Mouse (Mus musculus): ENCODE measurements around the gene Mmp17. TPM values are rescaled to one million over a fixed set of nuclear protein-coding genes. Genes with fewer than 3 reads are reported as not detected.

Mmp17 gene
- polyA plus RNA-seq, 1 experiment from 2014 or later, result 1.5 TPM

- Histone ChIP-seq H3K36me3 (replicated peaks; ENCODE audit: control insufficient read depth, insufficient read depth, low read depth, low read length) (no peaks in the 10 kb centered on the region), H3K4me3 (ENCODE audit: low read depth, low read length) (no peak overlapping the region), H3K4me1 (ENCODE audit: control insufficient read depth, insufficient read depth, low read length) (peaks cover 3% of the 10 kb centered on the region; the same call in 1 of the 2 replicates), H3K27me3 (ENCODE audit: control insufficient read depth, insufficient read depth, low read length) (peaks cover 13% of the 10 kb centered on the region), H3K27ac (replicated peaks; ENCODE audit: low read depth, low read length) (no peak overlapping the region), H3K4me2 (ENCODE audit: low read depth, low read length) (no peak overlapping the region), H3K9me3 (replicated peaks; ENCODE audit: control insufficient read depth, low read length) (no peaks in the 10 kb centered on the region), H3K9ac (replicated peaks; ENCODE audit: low read length) (no peak overlapping the region)
- ATAC-seq (replicated peaks; ENCODE audit: insufficient number of reproducible peaks, low FRiP score, low TSS enrichment, low read depth) (no peak), DNase-seq (ENCODE audit: low spot score) (peak; percentile 27)
- WGBS, result 22% methylated on average over 6 of the region's 6 CpGs
These were observed 3.9 kb upstream of the Mmp17 start for GRCm38 (mm10) chr5:129580046-129580445.

GRCm38 (mm10) chr5:129580572-129580971, 3.4 kb upstream of the Mmp17 start:
- WGBS, result 86% methylated on average over 9 of the region's 9 CpGs
- Histone ChIP-seq H3K9ac (replicated peaks; ENCODE audit: low read length) (no peak overlapping the region), H3K36me3 (replicated peaks; ENCODE audit: control insufficient read depth, insufficient read depth, low read depth, low read length) (no peaks in the 10 kb centered on the region), H3K27ac (replicated peaks; ENCODE audit: low read depth, low read length) (no peak overlapping the region), H3K27me3 (ENCODE audit: control insufficient read depth, insufficient read depth, low read length) (peaks cover 18% of the 10 kb centered on the region), H3K4me2 (ENCODE audit: low read depth, low read length) (no peak overlapping the region), H3K4me1 (ENCODE audit: control insufficient read depth, insufficient read depth, low read length) (peaks cover 4% of the 10 kb centered on the region; the same call in 1 of the 2 replicates), H3K4me3 (ENCODE audit: low read depth, low read length) (no peak overlapping the region), H3K9me3 (replicated peaks; ENCODE audit: control insufficient read depth, low read length) (no peaks in the 10 kb centered on the region)
- DNase-seq (ENCODE audit: low spot score) (no peak), ATAC-seq (replicated peaks; ENCODE audit: insufficient number of reproducible peaks, low FRiP score, low TSS enrichment, low read depth) (no peak)

- H3K4me3 ChIP-seq (ENCODE audit: low read depth, low read length), result no peak overlapping the region
- H3K9me3 ChIP-seq (replicated peaks; ENCODE audit: control insufficient read depth, low read length), result no peaks in the 10 kb centered on the region
- WGBS, result 74% methylated on average over 7 of the region's 7 CpGs
- H3K9ac ChIP-seq (replicated peaks; ENCODE audit: low read length), result no peak overlapping the region
- H3K27me3 ChIP-seq (ENCODE audit: control insufficient read depth, insufficient read depth, low read length), result peaks cover 20% of the 10 kb centered on the region
- DNase-seq (ENCODE audit: low spot score), result no peak
- no peak overlapping the region for H3K27ac ChIP-seq (replicated peaks; ENCODE audit: low read depth, low read length)
- no peak overlapping the region for H3K4me2 ChIP-seq (ENCODE audit: low read depth, low read length)
- no peaks in the 10 kb centered on the region for H3K36me3 ChIP-seq (replicated peaks; ENCODE audit: control insufficient read depth, insufficient read depth, low read depth, low read length)
- H3K4me1 ChIP-seq (ENCODE audit: control insufficient read depth, insufficient read depth, low read length), result peaks cover 4% of the 10 kb centered on the region; the same call in 1 of the 2 replicates
- ATAC-seq (replicated peaks; ENCODE audit: insufficient number of reproducible peaks, low FRiP score, low TSS enrichment, low read depth), result no peak
These were observed 3.0 kb upstream of the Mmp17 start for GRCm38 (mm10) chr5:129581015-129581414.

GRCm38 (mm10) chr5:129583331-129583730, 638 bp upstream of the Mmp17 start:
- no peak overlapping the region for H3K27ac ChIP-seq (replicated peaks; ENCODE audit: low read depth, low read length)
- WGBS, result 4% methylated on average over 12 of the region's 12 CpGs

GRCm38 (mm10) chr5:129584583-129585541, 893 bp downstream of the Mmp17 start:
- Histone ChIP-seq H3K4me2 (ENCODE audit: low read depth, low read length) (peak overlapping the region; percentile 100), H3K36me3 (replicated peaks; ENCODE audit: control insufficient read depth, insufficient read depth, low read depth, low read length) (no peaks in the 10 kb centered on the region), H3K4me3 (ENCODE audit: low read depth, low read length) (peak overlapping the region; percentile 68), H3K27ac (replicated peaks; ENCODE audit: low read depth, low read length) (no peak overlapping the region), H3K9me3 (replicated peaks; ENCODE audit: control insufficient read depth, low read length) (no peaks in the 10 kb centered on the region), H3K27me3 (ENCODE audit: control insufficient read depth, insufficient read depth, low read length) (peaks cover 20% of the 10 kb centered on the region), H3K9ac (replicated peaks; ENCODE audit: low read length) (peak overlapping the region; percentile 67), H3K4me1 (ENCODE audit: control insufficient read depth, insufficient read depth, low read length) (peaks cover 4% of the 10 kb centered on the region)
- ATAC-seq (replicated peaks; ENCODE audit: insufficient number of reproducible peaks, low FRiP score, low TSS enrichment, low read depth) (peak; percentile 2; the same call in 1 of the 2 replicates), DNase-seq (ENCODE audit: low spot score) (peak; percentile 56)
- WGBS, result under 1% methylated on average over 76 of the region's 76 CpGs

More at GRCm38 (mm10) chr5:129583331-129583730, 638 bp upstream of the Mmp17 start:
- Histone ChIP-seq H3K27me3 (ENCODE audit: control insufficient read depth, insufficient read depth, low read length) (peaks cover 20% of the 10 kb centered on the region), H3K4me1 (ENCODE audit: control insufficient read depth, insufficient read depth, low read length) (peaks cover 4% of the 10 kb centered on the region), H3K36me3 (replicated peaks; ENCODE audit: control insufficient read depth, insufficient read depth, low read depth, low read length) (no peaks in the 10 kb centered on the region), H3K9ac (replicated peaks; ENCODE audit: low read length) (peak overlapping the region; percentile 67), H3K9me3 (replicated peaks; ENCODE audit: control insufficient read depth, low read length) (no peaks in the 10 kb centered on the region), H3K4me2 (ENCODE audit: low read depth, low read length) (peak overlapping the region; percentile 100), H3K4me3 (ENCODE audit: low read depth, low read length) (peak overlapping the region; percentile 68)
- no peak for DNase-seq (ENCODE audit: low spot score)
- ATAC-seq (replicated peaks; ENCODE audit: insufficient number of reproducible peaks, low FRiP score, low TSS enrichment, low read depth), result no peak

GRCm38 (mm10) chr5:129586016-129586415, 2.0 kb downstream of the Mmp17 start:
- peaks cover 4% of the 10 kb centered on the region for H3K4me1 ChIP-seq (ENCODE audit: control insufficient read depth, insufficient read depth, low read length)
- no peaks in the 10 kb centered on the region for H3K9me3 ChIP-seq (replicated peaks; ENCODE audit: control insufficient read depth, low read length)
- peak; percentile 50 for ATAC-seq (replicated peaks; ENCODE audit: insufficient number of reproducible peaks, low FRiP score, low TSS enrichment, low read depth)
- no peak overlapping the region for H3K27ac ChIP-seq (replicated peaks; ENCODE audit: low read depth, low read length)
- no peaks in the 10 kb centered on the region for H3K36me3 ChIP-seq (replicated peaks; ENCODE audit: control insufficient read depth, insufficient read depth, low read depth, low read length)
- peak overlapping the region; percentile 68; the same call in 1 of the 2 replicates for H3K4me3 ChIP-seq (ENCODE audit: low read depth, low read length)
- under 1% methylated on average over 17 of the region's 17 CpGs for WGBS
- H3K9ac ChIP-seq (replicated peaks; ENCODE audit: low read length), result peak overlapping the region; percentile 54
- peak; percentile 93 for DNase-seq (ENCODE audit: low spot score)
- H3K27me3 ChIP-seq (ENCODE audit: control insufficient read depth, insufficient read depth, low read length), result peaks cover 20% of the 10 kb centered on the region
- peak overlapping the region; percentile 100 for H3K4me2 ChIP-seq (ENCODE audit: low read depth, low read length)

GRCm38 (mm10) chr5:129586471-129586870, 2.5 kb downstream of the Mmp17 start:
- Histone ChIP-seq H3K4me2 (ENCODE audit: low read depth, low read length) (peak overlapping the region; percentile 48), H3K9ac (replicated peaks; ENCODE audit: low read length) (peak overlapping the region; percentile 54), H3K9me3 (replicated peaks; ENCODE audit: control insufficient read depth, low read length) (no peaks in the 10 kb centered on the region), H3K4me1 (ENCODE audit: control insufficient read depth, insufficient read depth, low read length) (peaks cover 4% of the 10 kb centered on the region), H3K27ac (replicated peaks; ENCODE audit: low read depth, low read length) (no peak overlapping the region), H3K36me3 (replicated peaks; ENCODE audit: control insufficient read depth, insufficient read depth, low read depth, low read length) (no peaks in the 10 kb centered on the region), H3K27me3 (ENCODE audit: control insufficient read depth, insufficient read depth, low read length) (peaks cover 20% of the 10 kb centered on the region), H3K4me3 (ENCODE audit: low read depth, low read length) (peak overlapping the region; percentile 17; the same call in 1 of the 2 replicates)
- 47% methylated on average over 13 of the region's 13 CpGs for WGBS
- DNase-seq (ENCODE audit: low spot score), result no peak
- peak; percentile 1; the same call in 1 of the 2 replicates for ATAC-seq (replicated peaks; ENCODE audit: insufficient number of reproducible peaks, low FRiP score, low TSS enrichment, low read depth)

GRCm38 (mm10) chr5:129590915-129591314, 6.9 kb downstream of the Mmp17 start:
- 6% methylated on average over 11 of the region's 11 CpGs for WGBS
- DNase-seq (ENCODE audit: low spot score) (peak; percentile 26), ATAC-seq (replicated peaks; ENCODE audit: insufficient number of reproducible peaks, low FRiP score, low TSS enrichment, low read depth) (no peak)
- no peak overlapping the region for H3K27ac ChIP-seq (replicated peaks; ENCODE audit: low read depth, low read length)
- H3K36me3 ChIP-seq (replicated peaks; ENCODE audit: control insufficient read depth, insufficient read depth, low read depth, low read length), result no peaks in the 10 kb centered on the region
- H3K4me3 ChIP-seq (ENCODE audit: low read depth, low read length), result no peak overlapping the region
- 0 out of 2 replicates have a peak, but pooled peaks cover under 1% of the 10 kb centered on the region for H3K27me3 ChIP-seq (ENCODE audit: control insufficient read depth, insufficient read depth, low read length)
- no peak overlapping the region for H3K9ac ChIP-seq (replicated peaks; ENCODE audit: low read length)
- no peak overlapping the region for H3K4me2 ChIP-seq (ENCODE audit: low read depth, low read length)
- no peaks in the 10 kb centered on the region; the same call in 1 of the 2 replicates for H3K4me1 ChIP-seq (ENCODE audit: control insufficient read depth, insufficient read depth, low read length)
- H3K9me3 ChIP-seq (replicated peaks; ENCODE audit: control insufficient read depth, low read length), result no peaks in the 10 kb centered on the region
